Mouse (Mus musculus) liver, embryonic 15.5 days (tissue): ENCODE measurements at regions not wholly inside any gene's neighbourhood (a gene's known extent, or its start where the extent isn't known, plus 50 kb on each side); places are given as distances from the start of the nearest gene placed in this dataset.

Experiments used
- ATAC-seq: fragments of 200-750 bp; cut with Nextera tagmentation; 2 replicates; pipeline ENCODE4 v1.8.0; 2017; ENCODE audit warnings: moderate number of reproducible peaks, mild to moderate bottlenecking, moderate library complexity; ENCODE audit not compliant: insufficient read depth
- H3K27ac ChIP-seq: fragments of 300-500 bp; sonication (generic); replicated peaks from 2 replicates; pipeline ENCODE4 v1.5.1; 2015; ENCODE audit warnings: mild to moderate bottlenecking, inconsistent platforms
- H3K27me3 ChIP-seq: fragments of 300-500 bp; sonication (generic); 2 replicates; pipeline ENCODE4 v1.6.1; 2015; ENCODE audit warnings: mild to moderate bottlenecking, inconsistent platforms
- H3K36me3 ChIP-seq: fragments of 300-500 bp; sonication (generic); replicated peaks from 2 replicates; pipeline ENCODE4 v1.6.1; 2015; ENCODE audit warnings: moderate library complexity, mild to moderate bottlenecking, inconsistent platforms
- H3K4me1 ChIP-seq: fragments of 300-500 bp; sonication (generic); replicated peaks from 2 replicates; pipeline ENCODE4 v1.6.1; 2015; ENCODE audit warnings: inconsistent platforms
- H3K4me2 ChIP-seq: fragments of 300-500 bp; sonication (generic); 2 replicates; pipeline ENCODE4 v1.6.1; 2015; ENCODE audit warnings: moderate library complexity, mild to moderate bottlenecking, inconsistent platforms
- H3K4me3 ChIP-seq: fragments of 300-500 bp; sonication (generic); replicated peaks from 2 replicates; pipeline ENCODE4 v1.5.1; 2015; ENCODE audit warnings: mild to moderate bottlenecking, inconsistent platforms
- H3K9ac ChIP-seq: fragments of 300-500 bp; sonication (generic); 2 replicates; pipeline ENCODE4 v1.6.1; 2015; ENCODE audit warnings: moderate library complexity, mild to moderate bottlenecking, inconsistent platforms
- H3K9me3 ChIP-seq: fragments of 300-500 bp; sonication (generic); replicated peaks from 2 replicates; pipeline ENCODE4 v1.6.1; 2016; ENCODE audit warnings: inconsistent platforms
- WGBS: fragments of 180-500 bp; shearing (Covaris S2); methylation state at CpG from one replicate; pipeline ENCODE4 v1.1.7; 2015; ENCODE audit warnings: mixed read lengths; ENCODE audit not compliant: insufficient replicate concordance; 5-methylcytosine and 5-hydroxymethylcytosine counted together

GRCm38 (mm10) chr11:38715697-38716096 is 1479.9 kb upstream of the Tenm2 start:
- Histone ChIP-seq H3K4me3 (no peak overlapping the region), H3K9ac (no peak overlapping the region), H3K36me3 (no peaks in the 10 kb centered on the region), H3K4me1 (no peaks in the 10 kb centered on the region), H3K27ac (no peak overlapping the region), H3K27me3 (no peaks in the 10 kb centered on the region), H3K9me3 (no peaks in the 10 kb centered on the region), H3K4me2 (no peak overlapping the region)
- no peak for ATAC-seq
- 59% methylated on average over 3 of the region's 3 CpGs for WGBS

GRCm38 (mm10) chr11:38681264-38681663 is 1445.5 kb upstream of the Tenm2 start:
- H3K9me3 ChIP-seq, result no peaks in the 10 kb centered on the region
- H3K4me1 ChIP-seq, result no peaks in the 10 kb centered on the region
- no peak overlapping the region for H3K9ac ChIP-seq
- H3K4me2 ChIP-seq, result peak overlapping the region; percentile 10; the same call in 1 of the 2 replicates
- no peaks in the 10 kb centered on the region for H3K36me3 ChIP-seq
- WGBS, result 47% methylated on average over 7 of the region's 7 CpGs
- no peak overlapping the region for H3K4me3 ChIP-seq
- H3K27ac ChIP-seq, result no peak overlapping the region
- H3K27me3 ChIP-seq, result no peaks in the 10 kb centered on the region
- ATAC-seq, result peak; percentile 51

DNA sequence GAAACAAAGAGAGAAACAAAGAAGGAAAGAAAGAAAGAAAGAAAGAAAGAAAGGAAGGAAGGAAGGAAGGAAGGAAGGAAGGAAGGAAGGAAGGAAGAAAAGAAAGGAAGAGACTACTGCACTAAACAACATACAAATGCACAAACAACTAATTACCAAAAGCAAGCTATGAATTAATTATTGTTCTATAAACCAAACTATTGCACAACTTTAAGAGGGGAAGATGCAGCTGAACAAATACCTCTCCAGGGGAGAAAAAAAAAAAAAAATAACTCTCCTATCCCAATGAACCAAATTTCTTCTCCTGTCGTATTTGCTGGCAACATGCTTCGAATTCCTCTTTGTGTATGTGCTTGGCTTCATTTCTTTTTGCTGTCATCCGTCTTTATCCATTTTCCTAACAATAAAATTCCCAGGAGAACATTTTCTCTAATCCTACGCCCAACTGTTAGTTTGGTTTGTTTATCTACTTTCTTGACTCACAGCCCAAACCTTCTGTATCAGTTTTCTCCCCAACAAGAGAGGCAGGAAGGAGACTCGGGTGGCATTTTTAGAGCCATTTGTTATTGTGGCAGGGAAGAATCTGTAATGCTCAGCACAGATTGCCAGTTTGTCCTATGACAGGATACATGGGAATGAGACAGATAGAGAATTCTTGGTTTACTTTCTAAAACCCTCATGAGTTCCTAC is 1437.7 kb upstream of the Tenm2 start:
- 32% methylated on average over 5 of the region's 5 CpGs for WGBS
- Histone ChIP-seq H3K36me3 (no peaks in the 10 kb centered on the region), H3K9me3 (no peaks in the 10 kb centered on the region), H3K4me1 (no peaks in the 10 kb centered on the region), H3K4me3 (no peak overlapping the region), H3K27ac (no peak overlapping the region), H3K27me3 (no peaks in the 10 kb centered on the region), H3K4me2 (no peak overlapping the region), H3K9ac (no peak overlapping the region)
- ATAC-seq, result no peak
